Mouse (Mus musculus) large intestine, adult 2 months (tissue): ENCODE results near the gene Washc2. TPM values are rescaled to one million over a fixed set of nuclear protein-coding genes. Genes with fewer than 3 reads are reported as not detected.

Experiments
- polyA plus RNA-seq: library from polyadenylated mRNA; depleted of rRNA; stranded (reverse); fragments of >200 nt; gene quantifications from 2 replicates; pipeline ENCODE4 v1.2.3, GENCODE M21; 2012; rRNA removed

Washc2 gene
- polyA plus RNA-seq, 1 experiment = 24.6 TPM

Other genes starting within 250 kb of the Washc2 start
- gene Plxnd1, start 213.0 kb upstream of the Washc2 start, polyA plus RNA-seq = 12.9 and 20.1 TPM in 2 replicates
- 9.7 and 16.6 TPM in 2 replicates for gene Tmcc1, start 14.6 kb upstream of the Washc2 start, polyA plus RNA-seq
- 0.15 and 0.40 TPM in 2 replicates for gene Zfand4, start 56.2 kb downstream of the Washc2 start, polyA plus RNA-seq
- 36.4 and 67.0 TPM in 2 replicates for gene March8, start 130.0 kb downstream of the Washc2 start, polyA plus RNA-seq